Mouse (Mus musculus): ENCODE results near the gene Pdzrn3.

Pdzrn3 gene

DNA sequence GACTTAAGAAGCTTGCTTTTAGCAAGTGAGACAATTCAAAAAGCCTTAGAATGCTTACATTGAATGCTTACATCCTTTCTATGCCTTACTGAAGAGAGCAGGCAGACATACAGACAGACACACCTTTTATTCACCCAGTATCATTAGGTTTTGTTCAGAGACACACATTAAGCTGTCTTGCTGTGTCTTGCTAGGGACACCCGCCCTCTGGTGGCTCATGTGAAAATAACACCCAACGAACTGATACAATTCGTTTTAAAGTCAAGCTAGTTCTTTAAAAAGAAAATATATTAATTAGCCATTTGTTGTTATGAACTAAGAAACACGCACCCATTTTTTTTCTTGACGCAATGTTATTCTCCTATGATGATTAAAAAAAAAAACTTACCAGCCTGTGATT lies 180.1 kb downstream of the Pdzrn3 start:
- peak; percentile 29 for DNase-seq (ENCODE audit: low read depth)

DNA sequence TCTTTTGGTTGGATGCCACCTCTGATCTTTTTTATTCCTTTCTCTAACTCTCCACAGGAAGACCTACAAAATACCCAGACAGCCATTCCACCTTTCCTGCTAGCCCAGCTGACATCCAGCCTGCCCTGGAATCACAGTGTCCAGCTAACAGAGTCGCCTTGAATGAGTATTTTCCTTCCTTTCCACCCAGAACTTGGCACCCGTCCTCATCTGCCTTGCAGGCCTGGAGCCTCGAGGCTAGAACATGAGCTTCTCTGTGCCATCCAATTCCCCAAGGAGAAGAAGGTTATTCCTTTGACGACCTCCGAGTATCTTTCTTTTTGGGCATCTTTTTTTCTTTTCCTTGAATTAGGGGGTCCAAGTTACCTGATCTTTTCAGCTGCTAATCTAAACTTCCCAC lies 181.8 kb downstream of the Pdzrn3 start:
- DNase-seq (ENCODE audit: low read depth) = no peak

DNA sequence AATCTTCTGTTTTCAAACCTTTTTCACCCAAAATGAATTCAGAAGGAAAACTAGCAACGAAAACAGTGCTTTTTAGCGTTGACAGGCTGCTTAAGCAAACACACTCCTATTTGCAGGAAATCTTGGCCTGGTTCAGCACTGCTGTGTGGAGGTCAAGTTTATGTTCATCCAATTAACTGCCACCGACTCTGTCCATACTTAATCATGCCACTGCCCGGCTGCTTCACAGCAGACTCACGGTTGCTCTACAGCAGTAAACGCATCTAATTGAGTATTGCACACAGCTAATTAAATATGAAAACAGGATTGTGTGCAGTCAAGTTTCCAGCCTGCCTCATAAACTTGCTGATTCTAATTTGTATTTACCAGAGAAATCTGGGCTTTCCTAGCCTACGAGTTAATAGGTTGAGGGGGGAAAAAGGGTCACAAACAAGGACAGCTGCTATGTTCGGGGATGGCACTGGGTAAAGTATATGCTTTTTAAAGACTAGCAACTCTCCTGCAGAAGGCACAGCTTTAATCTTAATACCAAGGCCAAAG lies 183.2 kb downstream of the Pdzrn3 start:
- DNase-seq (ENCODE audit: low read depth) = no peak

DNA sequence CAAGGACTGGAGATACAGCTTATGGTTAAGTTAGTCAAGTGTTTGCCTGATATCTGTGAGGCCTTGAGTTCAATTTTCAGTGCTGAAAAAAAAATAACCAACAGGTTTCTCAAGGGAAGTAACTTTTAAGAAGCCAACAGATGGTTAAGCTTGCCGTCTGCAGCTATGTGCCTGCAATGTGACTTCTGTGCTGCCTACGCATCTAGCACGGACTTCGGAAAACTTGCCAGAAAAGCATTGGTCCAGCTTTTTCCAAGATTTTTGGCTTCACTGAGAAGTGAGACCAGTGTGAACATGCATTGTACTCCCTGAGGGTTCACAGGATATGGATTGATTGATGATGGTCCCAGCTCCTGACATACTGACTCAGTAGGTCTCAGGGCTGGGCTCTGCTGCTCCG lies 186.1 kb downstream of the Pdzrn3 start:
- DNase-seq (ENCODE audit: low read depth) = no peak

DNA sequence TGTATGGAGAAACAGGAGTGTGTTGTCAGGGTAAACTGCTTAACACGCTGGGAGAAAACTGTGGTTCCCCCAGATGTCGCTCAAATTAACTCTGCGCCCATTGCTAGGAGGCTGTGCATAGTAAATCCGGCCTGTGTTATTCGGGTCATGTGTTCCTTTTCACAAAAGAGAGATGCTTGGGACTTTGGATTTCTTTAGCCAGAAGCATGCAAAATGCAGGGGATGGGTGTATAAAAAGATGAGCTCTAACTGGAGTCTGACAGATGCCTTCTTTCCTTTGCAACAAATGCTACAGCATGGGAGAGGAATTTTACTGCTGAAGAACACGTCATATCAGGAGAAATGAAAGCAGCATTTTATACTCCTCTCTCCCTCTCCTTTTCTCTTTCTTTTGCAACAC lies 190.4 kb downstream of the Pdzrn3 start:
- DNase-seq (ENCODE audit: low read depth) = no peak

DNA sequence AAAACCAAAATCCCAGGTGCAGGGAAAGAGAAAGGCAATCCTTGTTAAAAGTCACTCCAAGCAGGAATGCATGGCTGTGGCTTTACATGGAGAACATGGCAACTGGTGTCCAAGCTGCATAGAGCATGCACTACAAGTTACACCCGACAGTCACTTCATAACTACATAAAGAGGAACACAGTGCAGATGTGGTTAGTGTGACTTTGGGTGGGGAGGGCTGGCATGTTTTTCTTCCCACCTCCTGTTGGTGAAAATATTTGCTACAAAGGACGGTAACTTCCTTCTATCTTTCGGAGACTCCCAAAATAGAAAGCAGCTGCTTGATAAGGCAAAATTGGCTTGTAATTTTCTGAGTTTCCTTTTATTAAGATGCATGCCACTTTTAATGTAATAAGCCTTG lies 190.8 kb downstream of the Pdzrn3 start:
- DNase-seq (ENCODE audit: low read depth) = no peak

DNA sequence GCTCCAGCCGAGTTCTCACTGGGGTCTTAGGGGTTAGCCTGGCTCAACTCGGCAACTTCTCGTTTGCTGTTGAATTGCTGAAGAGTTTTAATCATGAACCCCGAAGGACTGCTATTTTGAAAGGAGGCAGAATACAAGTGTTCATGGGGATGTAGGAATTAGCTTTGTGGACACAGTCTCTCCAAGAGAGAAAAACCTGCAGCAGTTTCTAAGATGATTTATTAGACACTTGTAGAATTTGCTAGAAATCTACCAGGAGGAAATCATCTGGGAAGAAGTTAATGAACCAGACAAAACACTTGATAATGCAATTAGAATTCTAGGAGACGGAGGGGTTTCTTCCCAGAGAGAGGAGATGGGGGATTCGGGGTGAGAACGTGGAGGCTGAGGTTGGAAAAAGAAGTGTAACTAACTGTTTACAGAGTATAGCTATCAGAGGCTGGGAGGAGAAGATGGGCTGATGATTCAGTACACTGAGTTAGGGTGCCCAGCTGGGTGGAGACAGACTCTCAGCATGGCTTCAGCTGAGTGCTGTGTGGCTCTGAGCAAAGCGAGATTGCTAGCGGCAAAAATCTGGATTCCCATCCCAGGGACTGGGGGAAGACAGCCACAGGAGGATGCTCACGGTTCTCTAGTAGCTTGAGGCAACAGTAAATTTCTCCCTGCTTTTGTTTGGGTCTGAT lies 193.5 kb downstream of the Pdzrn3 start:
- no peak for DNase-seq (ENCODE audit: low read depth)

DNA sequence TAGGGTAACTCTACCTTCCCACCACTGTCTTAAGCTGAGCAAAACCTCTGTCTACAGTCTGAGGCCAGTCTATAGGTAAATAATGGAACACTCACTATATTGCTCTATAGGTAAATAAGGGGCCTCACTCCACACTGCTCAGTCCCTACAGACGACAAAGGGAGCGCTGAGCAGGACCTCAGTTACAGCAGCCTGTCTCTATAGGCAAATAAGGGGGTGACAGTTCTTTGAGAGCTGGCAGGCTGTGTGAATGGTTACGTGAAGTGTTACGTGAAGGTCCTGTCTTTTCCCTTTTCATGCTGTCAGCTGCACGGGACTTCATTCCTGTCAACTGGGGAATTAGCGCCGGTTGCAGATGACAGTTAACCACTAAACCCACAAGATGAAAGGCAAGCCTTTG lies 207.0 kb downstream of the Pdzrn3 start:
- no peak for DNase-seq (ENCODE audit: low read depth)

DNA sequence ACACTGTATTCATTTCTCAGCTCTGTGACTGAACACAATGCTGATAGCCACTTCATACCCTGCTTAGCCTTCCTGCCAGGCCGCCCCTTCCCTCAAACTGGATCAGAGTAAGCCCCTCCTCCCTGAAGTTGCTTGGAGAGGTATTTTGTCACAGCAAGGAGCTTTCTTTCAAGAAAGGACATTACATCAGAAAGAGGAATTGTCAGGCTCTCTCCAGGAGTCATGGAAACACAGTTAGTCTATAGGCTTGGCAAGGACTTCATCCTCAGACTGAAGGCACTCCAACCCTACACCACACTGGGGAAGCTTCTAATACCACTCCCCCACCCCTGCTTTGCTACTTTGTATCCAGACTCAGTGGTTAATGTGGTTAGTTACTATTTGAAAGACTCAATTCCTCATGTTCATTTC lies 224.2 kb downstream of the Pdzrn3 start:
- DNase-seq (ENCODE audit: low read depth) = no peak

DNA sequence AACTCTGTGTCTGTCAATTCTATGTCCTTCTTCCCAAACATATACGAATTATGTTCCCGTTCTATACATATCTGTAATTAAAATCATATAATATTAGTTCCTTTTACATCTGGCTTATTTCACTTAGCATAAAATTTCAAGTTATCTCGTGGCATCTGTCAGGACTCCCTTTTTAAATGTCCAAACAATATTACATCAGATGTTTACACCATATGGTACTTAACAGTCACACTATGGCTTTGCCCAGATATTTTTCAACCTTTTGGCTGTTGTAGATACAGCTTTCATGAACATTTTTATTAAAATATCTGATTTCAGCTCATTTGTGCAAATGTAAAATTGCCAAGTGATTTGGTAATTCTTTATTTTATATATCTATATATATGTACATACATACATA lies 242.3 kb downstream of the Pdzrn3 start:
- no peak for DNase-seq (ENCODE audit: low read depth)

DNA sequence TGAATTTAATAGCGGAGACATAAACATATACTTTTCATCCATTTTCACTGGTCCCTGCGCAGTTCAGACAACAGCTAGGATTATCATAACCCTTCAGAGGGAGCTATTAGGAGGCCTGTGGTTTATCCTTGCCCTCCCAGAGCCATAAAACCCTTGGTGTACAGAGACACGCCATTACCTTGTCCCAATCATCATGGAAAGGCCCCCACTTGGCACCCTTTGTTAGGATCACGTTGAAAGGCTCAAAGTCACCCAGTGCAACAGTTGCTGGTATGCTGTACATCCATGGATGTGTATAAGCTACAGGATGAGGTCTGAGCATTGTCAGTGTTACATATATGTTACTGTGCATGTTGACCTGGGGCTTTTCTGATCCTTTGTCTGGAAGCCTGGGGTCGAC lies 252.3 kb downstream of the Pdzrn3 start:
- DNase-seq (ENCODE audit: low read depth) = no peak

DNA sequence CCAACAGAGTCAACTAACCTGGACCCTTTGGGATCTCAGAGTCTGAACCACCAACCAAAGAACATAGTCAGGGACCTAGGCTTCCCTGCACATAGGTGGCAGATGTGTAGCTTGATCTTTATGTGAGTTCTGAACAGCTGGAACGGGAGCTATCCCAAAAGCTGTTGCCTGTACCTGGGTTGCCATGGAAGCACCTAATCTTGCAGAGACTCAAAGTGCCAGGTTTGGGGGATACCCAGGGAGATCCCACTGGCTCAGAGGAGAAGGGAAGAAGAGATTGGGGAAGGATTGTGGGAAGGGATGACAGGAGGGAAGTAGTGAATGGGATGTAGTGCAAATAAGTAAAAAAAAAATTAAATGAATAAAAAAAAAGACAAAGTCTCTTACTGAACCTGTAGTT lies 268.7 kb downstream of the Pdzrn3 start:
- no peak for DNase-seq (ENCODE audit: low read depth)

DNA sequence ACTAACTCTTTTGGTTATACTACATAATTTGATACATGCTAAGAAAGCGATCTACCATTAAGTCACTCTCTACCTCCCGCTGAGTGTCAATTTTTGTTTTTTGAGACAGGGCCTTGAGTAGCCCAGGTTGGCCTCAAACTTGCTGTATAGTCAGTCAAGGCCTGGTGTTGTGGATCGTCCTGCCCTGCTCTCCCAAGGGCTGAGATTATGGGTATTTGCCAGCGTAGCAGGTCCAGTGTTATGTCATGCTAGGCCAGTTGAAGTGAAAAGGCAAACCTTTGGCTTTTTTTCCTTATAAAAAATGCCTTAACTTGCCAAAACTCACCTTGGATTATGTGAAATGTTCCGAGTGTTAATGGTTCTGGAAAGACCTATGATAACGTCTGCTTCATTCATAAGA lies 274.2 kb downstream of the Pdzrn3 start:
- no peak for DNase-seq (ENCODE audit: low read depth)

DNA sequence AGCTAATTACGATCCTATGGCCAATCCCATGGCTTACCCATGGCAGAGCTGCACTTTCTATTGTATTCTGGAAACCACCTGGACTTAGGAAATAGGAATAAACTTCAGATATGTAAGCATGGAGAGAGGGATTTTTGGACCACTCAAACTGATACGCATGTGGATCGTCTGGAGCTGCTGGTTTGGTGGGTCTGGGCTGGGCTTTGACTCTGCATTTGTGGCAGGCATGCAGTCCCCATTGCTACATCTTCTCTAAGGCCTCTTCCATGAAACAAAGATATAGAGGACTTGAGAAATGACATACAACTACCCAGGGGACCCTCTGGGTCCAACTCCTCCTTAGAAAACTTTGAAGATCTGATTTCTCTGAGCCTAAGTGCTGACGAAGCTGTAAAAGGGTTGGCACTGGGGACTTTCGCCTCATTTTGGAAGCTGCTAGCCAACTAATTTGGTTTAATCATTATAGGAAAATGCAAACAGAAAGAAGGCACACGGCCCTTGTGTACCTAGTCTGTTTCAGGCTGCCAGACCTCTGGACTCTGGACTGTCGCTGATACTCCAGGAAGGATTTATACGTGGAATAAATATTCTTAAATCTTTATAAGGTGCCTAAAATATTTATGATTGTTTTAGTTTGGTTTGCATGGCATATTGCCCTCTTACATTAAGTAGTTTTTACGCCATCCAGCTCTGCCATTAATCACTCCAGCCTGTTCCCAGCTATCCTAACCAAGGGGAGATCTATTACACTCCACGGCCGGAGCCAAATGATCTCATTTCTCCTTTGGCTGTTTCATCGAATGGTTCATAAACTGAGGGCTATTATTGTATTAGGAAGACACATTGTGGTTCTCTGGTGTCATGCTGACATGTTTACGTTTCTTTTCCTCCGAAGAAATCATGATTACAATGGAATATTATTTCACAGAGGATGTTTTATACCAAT lies 275.7 kb downstream of the Pdzrn3 start:
- DNase-seq (ENCODE audit: low read depth) = no peak
